Mouse (Mus musculus): Measurements from ENCODE around the gene Fxyd3. TPM values are rescaled to one million over a fixed set of nuclear protein-coding genes. Genes with fewer than 3 reads are reported as not detected.

Gene Fxyd3
- polyA plus RNA-seq, 1 experiment from 2014 or later, result 8.0 TPM

DNA sequence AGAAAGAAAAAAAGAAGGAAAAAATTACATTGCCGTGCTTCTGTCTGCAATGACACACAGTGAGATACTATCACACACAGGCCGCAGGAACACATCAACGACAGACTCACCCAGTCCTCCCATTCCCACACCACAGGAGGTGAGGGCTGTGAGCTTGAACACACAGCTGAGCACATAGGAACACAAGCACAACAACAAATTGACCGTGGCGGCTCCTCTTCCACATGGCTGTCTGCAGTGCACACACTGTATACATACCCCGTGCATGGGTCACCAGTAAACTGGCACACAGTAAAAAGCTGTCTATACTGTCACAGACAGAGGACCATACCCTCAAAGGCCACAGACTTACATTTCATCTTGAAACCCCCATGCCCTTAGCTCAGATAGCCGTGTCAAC is 20.1 kb downstream of the Fxyd3 start:
- ATAC-seq (replicated peaks; ENCODE audit: extremely low read depth, insufficient read depth, low FRiP score), result no peak
- H3K4me2 ChIP-seq (ENCODE audit: low read depth, low read length), result no peak overlapping the region
- 72% methylated on average over 7 of the region's 7 CpGs for WGBS
- H3K4me3 ChIP-seq (ENCODE audit: low read length), result no peak overlapping the region
- H3K9me3 ChIP-seq (replicated peaks; ENCODE audit: control insufficient read depth, low read length), result no peaks in the 10 kb centered on the region
- H3K27ac ChIP-seq (ENCODE audit: low read length), result peak overlapping the region; percentile 98
- H3K27me3 ChIP-seq (ENCODE audit: control insufficient read depth, insufficient read depth, low read length), result peaks cover 10% of the 10 kb centered on the region
- peaks cover 30% of the 10 kb centered on the region for H3K4me1 ChIP-seq (ENCODE audit: control insufficient read depth, insufficient read depth, low read length)
- no peaks in the 10 kb centered on the region for H3K36me3 ChIP-seq (ENCODE audit: control insufficient read depth, insufficient read depth)
- no peak overlapping the region for H3K9ac ChIP-seq (ENCODE audit: low read length)

DNA sequence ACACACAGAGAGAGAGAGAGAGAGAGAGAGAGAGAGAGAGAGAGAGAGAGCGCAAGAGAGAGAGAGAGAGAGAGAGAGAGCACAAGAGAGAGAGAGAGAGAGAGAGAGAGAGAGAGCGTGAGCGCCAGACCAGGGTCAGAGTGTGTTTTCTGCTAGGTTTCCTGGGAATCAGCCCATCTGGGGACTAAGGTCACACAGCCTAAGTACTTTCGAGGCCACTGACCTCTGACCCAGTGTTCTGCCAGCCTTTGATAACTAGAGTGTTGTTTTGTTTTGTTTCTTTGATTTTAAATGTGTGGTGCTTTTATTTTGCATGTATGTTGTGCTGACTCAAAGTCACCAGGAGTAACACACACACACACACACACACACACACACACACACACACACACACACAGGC is 20.6 kb downstream of the Fxyd3 start:
- Histone ChIP-seq H3K27ac (ENCODE audit: low read length) (peak overlapping the region; percentile 98), H3K9ac (ENCODE audit: low read length) (peak overlapping the region; percentile 6; the same call in 1 of the 2 replicates), H3K4me3 (ENCODE audit: low read length) (no peak overlapping the region), H3K27me3 (ENCODE audit: control insufficient read depth, insufficient read depth, low read length) (peaks cover 16% of the 10 kb centered on the region), H3K4me1 (ENCODE audit: control insufficient read depth, insufficient read depth, low read length) (peaks cover 36% of the 10 kb centered on the region), H3K4me2 (ENCODE audit: low read depth, low read length) (peak overlapping the region; percentile 3; the same call in 1 of the 2 replicates), H3K36me3 (ENCODE audit: control insufficient read depth, insufficient read depth) (no peaks in the 10 kb centered on the region), H3K9me3 (replicated peaks; ENCODE audit: control insufficient read depth, low read length) (no peaks in the 10 kb centered on the region)
- 10% methylated on average over 3 of the region's 4 CpGs for WGBS
- no peak for ATAC-seq (replicated peaks; ENCODE audit: extremely low read depth, insufficient read depth, low FRiP score)

DNA sequence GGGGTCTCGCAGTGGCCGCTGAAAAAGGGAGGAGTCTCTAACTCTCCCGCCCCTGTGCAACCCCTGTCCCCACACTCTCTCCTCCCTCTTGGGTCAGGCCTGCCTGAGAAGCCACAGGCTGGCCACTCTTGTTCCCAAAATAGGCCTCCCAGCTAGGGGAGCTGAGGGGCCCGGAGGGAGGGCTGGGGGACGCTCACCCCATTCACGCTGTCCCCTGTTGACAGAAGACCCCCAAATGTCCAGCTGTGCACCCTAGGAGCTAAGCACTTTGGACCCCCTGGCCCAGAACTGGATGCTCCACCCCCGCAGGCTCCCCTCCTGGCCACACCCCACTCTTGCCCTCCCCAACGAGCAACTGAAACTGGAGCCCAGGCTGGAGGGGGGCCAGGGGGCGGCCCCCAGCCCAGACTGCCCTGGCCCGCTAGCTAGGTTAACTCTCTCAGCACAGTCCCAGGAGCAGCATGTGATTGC is 21.1 kb downstream of the Fxyd3 start:
- H3K4me1 ChIP-seq (ENCODE audit: control insufficient read depth, insufficient read depth, low read length), result peaks cover 38% of the 10 kb centered on the region
- 6% methylated on average over 10 of the region's 10 CpGs for WGBS

DNA sequence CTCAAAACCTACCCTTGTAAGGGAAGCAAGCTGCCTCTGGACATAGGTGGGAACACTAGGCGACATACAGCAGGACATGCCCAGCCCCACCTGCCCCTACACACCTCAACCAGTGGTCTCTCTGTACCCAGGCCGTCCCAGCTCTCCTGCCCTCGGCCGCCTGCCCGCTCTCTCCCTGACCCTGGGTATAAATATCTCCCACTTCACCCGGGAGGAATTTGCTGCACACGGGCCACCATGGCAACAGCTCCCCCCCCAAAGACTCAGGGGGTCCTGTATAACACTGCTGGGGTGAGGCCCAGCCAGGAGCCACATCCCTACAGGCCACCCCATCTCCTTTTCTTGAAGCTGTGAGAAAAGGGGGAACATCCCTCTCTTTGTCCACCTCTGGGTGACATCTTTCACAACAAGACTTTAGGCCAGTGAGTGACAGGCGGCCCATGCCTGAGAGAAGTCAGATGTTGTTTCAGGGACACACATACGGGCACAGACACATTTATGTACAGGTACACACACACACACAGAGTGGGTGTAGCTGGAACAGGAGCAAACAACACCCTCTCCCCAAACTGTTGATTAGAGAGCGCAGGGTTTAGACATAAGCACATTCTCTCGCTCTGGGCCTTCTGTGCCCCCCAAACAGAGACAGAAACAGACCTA is 21.7 kb downstream of the Fxyd3 start:
- Histone ChIP-seq H3K4me3 (ENCODE audit: low read length) (peak overlapping the region; percentile 57), H3K36me3 (ENCODE audit: control insufficient read depth, insufficient read depth) (no peaks in the 10 kb centered on the region), H3K9me3 (replicated peaks; ENCODE audit: control insufficient read depth, low read length) (no peaks in the 10 kb centered on the region), H3K4me2 (ENCODE audit: low read depth, low read length) (peak overlapping the region; percentile 76), H3K9ac (ENCODE audit: low read length) (peak overlapping the region; percentile 84), H3K4me1 (ENCODE audit: control insufficient read depth, insufficient read depth, low read length) (peaks cover 43% of the 10 kb centered on the region), H3K27ac (ENCODE audit: low read length) (peak overlapping the region; percentile 98), H3K27me3 (ENCODE audit: control insufficient read depth, insufficient read depth, low read length) (peaks cover 21% of the 10 kb centered on the region)
- 26% methylated on average over 11 of the region's 11 CpGs for WGBS
- ATAC-seq (replicated peaks; ENCODE audit: extremely low read depth, insufficient read depth, low FRiP score), result peak; percentile 34

More for the DNA sequence above, 21.1 kb downstream of the Fxyd3 start:
- Histone ChIP-seq H3K9me3 (replicated peaks; ENCODE audit: control insufficient read depth, low read length) (no peaks in the 10 kb centered on the region), H3K36me3 (ENCODE audit: control insufficient read depth, insufficient read depth) (no peaks in the 10 kb centered on the region), H3K27me3 (ENCODE audit: control insufficient read depth, insufficient read depth, low read length) (peaks cover 20% of the 10 kb centered on the region), H3K4me2 (ENCODE audit: low read depth, low read length) (peak overlapping the region; percentile 76), H3K4me3 (ENCODE audit: low read length) (peak overlapping the region; percentile 57), H3K27ac (ENCODE audit: low read length) (peak overlapping the region; percentile 98), H3K9ac (ENCODE audit: low read length) (peak overlapping the region; percentile 84)
- peak; percentile 90 for ATAC-seq (replicated peaks; ENCODE audit: extremely low read depth, insufficient read depth, low FRiP score)

DNA sequence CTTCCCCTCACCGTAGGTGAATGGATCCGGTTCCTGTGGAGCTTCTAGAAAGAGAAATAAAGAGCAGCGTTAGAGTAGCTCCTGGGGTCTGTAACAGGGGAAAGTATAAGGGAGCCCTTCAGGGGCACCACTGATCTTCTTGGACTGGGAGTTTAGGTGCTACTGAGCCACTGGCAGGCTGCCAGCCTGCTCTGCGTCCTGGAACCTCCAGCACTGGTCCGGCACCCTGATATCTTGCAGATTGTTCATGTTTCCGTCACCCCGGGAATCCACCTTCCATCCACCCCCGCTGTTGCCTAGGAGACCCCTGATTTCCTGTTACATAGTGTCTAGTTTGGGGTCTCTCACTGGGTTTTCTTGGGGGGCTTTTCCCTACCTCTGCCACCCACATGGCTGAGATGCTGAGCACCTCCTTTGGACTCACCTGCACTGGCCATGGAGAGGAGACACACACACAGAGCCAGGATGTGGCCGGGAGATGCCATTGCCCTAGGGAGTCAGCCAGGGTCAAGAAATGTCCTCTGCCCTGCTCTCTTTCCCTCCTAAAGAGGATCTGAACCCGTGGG is 22.5 kb downstream of the Fxyd3 start:
- Histone ChIP-seq H3K36me3 (ENCODE audit: control insufficient read depth, insufficient read depth) (no peaks in the 10 kb centered on the region), H3K4me1 (ENCODE audit: control insufficient read depth, insufficient read depth, low read length) (peaks cover 44% of the 10 kb centered on the region), H3K4me3 (ENCODE audit: low read length) (peak overlapping the region; percentile 57), H3K9ac (ENCODE audit: low read length) (peak overlapping the region; percentile 84), H3K27me3 (ENCODE audit: control insufficient read depth, insufficient read depth, low read length) (peaks cover 26% of the 10 kb centered on the region), H3K27ac (ENCODE audit: low read length) (peak overlapping the region; percentile 98), H3K9me3 (replicated peaks; ENCODE audit: control insufficient read depth, low read length) (no peaks in the 10 kb centered on the region), H3K4me2 (ENCODE audit: low read depth, low read length) (peak overlapping the region; percentile 76)
- ATAC-seq (replicated peaks; ENCODE audit: extremely low read depth, insufficient read depth, low FRiP score), result no peak
- 18% methylated on average over 10 of the region's 10 CpGs for WGBS

DNA sequence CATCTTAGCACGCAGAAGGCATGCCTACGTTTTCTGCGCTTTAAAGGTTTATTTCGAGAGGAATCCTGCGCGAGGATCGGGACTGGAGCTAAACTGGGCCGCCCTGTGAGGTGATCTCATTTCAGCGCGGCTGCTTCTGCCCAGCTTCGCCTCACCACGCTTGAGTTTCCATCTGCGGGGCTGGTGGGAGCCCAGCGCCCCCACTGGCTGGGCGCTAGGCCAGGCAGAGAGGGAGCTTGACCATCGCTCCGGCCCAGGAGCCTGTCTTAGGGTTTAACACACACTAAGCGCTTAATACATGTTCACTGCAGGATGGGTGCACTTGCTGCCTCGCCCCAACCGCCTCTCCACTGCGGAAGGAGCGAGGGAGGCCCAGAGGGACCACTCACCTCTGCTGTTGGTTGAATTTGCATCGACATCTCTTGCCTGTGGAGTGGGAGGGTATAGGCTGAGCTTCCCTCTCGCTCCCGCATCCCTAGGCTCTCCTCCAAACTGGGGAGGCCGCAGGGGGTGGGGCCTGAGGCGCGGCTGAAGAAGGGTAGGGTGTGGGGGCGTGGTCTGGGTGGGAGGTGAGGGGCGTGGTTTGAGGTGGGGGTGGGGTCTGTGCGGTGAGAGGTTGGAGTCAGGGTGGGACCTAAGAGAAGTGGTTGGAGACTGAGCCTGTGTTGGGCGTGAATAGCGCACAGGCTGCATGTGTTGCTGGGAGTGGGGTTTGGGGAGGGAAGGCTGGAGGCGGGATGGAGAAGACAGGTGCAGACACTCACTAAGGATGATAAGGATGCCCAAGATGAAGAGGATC is 23.7 kb downstream of the Fxyd3 start:
- Histone ChIP-seq H3K36me3 (ENCODE audit: control insufficient read depth, insufficient read depth) (no peaks in the 10 kb centered on the region), H3K4me3 (ENCODE audit: low read length) (peak overlapping the region; percentile 57), H3K27ac (ENCODE audit: low read length) (peak overlapping the region; percentile 4; the same call in 1 of the 2 replicates), H3K4me2 (ENCODE audit: low read depth, low read length) (peak overlapping the region; percentile 76), H3K9me3 (replicated peaks; ENCODE audit: control insufficient read depth, low read length) (no peaks in the 10 kb centered on the region), H3K9ac (ENCODE audit: low read length) (peak overlapping the region; percentile 50), H3K27me3 (ENCODE audit: control insufficient read depth, insufficient read depth, low read length) (peaks cover 26% of the 10 kb centered on the region), H3K4me1 (ENCODE audit: control insufficient read depth, insufficient read depth, low read length) (peaks cover 42% of the 10 kb centered on the region)
- ATAC-seq (replicated peaks; ENCODE audit: extremely low read depth, insufficient read depth, low FRiP score), result peak; percentile 4; the same call in 1 of the 2 replicates
- WGBS, result 3% methylated on average over 34 of the region's 34 CpGs

DNA sequence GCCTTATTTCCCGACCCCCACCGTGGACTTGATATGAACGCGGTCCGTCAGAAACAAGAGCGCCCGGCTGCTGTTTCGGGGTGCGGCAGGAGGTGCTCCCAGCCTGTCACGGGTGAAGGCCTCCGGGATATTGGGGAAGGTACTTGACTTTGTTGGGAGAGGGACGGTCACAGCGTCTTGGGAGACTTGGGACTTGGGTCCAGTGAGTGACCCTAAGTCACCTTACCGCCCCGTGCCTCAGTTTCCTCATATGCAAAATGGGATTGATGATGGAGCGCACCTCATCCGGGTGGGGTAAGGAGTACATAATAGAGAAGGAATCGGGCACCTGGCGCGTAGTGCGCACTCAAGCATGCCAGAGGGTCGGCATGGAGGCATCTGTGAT is 24.3 kb downstream of the Fxyd3 start:
- H3K9ac ChIP-seq (ENCODE audit: low read length), result peak overlapping the region; percentile 50
- peak overlapping the region; percentile 76 for H3K4me2 ChIP-seq (ENCODE audit: low read depth, low read length)
- no peaks in the 10 kb centered on the region for H3K9me3 ChIP-seq (replicated peaks; ENCODE audit: control insufficient read depth, low read length)
- WGBS, result 12% methylated on average over 22 of the region's 22 CpGs
- no peaks in the 10 kb centered on the region for H3K36me3 ChIP-seq (ENCODE audit: control insufficient read depth, insufficient read depth)
- no peak overlapping the region; the same call in 1 of the 2 replicates for H3K27ac ChIP-seq (ENCODE audit: low read length)
- ATAC-seq (replicated peaks; ENCODE audit: extremely low read depth, insufficient read depth, low FRiP score), result no peak
- peaks cover 42% of the 10 kb centered on the region for H3K4me1 ChIP-seq (ENCODE audit: control insufficient read depth, insufficient read depth, low read length)
- peaks cover 26% of the 10 kb centered on the region for H3K27me3 ChIP-seq (ENCODE audit: control insufficient read depth, insufficient read depth, low read length)
- H3K4me3 ChIP-seq (ENCODE audit: low read length), result peak overlapping the region; percentile 57

DNA sequence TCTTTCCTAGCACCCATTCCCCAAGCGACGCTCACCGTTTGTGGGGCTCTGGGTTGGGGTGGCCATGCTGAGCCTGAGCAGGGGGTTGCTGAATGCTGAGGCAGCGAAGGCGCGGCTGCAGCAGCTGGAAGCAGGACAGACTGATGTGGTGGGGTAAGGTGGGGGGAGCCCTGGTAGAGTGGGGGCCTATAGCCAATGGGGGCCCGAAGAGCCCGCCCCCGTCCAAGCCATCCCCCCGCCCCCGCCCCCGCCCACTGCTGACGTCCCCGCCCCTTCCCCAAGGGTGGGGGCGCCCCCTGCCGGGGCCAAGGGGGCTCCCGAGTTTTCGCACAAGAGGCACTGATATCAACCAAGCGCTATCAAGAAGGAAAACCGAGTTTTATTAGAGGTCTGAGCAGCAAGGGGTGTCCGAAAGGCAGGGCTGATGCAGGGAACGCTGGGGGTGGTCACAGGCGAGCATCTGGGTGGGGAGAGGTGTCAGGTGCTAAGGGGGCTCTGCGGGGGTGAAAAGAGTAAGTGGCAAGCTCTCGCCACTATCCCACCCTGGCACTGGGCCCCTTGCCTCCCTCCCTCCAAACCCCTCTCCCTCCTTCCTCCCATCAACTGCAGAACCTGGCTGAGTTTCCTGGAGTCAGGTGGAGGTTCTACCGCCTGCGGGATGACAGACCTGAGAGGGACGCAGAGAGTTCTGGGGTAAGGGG is 25.0 kb downstream of the Fxyd3 start, which contains the start of gene Fxyd7:
TSS of gene Fxyd7 (minus strand) at position 147 of the 701 bp plus-strand sequence.
- no peaks in the 10 kb centered on the region for H3K36me3 ChIP-seq (ENCODE audit: control insufficient read depth, insufficient read depth)
- peak within 1 kb of the TSS; percentile 50 for H3K9ac ChIP-seq (ENCODE audit: low read length)
- peak within 1 kb of the TSS; percentile 76 for H3K4me2 ChIP-seq (ENCODE audit: low read depth, low read length)
- H3K9me3 ChIP-seq (replicated peaks; ENCODE audit: control insufficient read depth, low read length), result no peaks in the 10 kb centered on the region
- 13% methylated on average over 27 of the region's 28 CpGs for WGBS
- no peak for ATAC-seq (replicated peaks; ENCODE audit: extremely low read depth, insufficient read depth, low FRiP score)
- peak within 1 kb of the TSS; percentile 57 for H3K4me3 ChIP-seq (ENCODE audit: low read length)
- peaks cover 26% of the 10 kb centered on the region for H3K27me3 ChIP-seq (ENCODE audit: control insufficient read depth, insufficient read depth, low read length)
- no peak within 1 kb of the TSS for H3K27ac ChIP-seq (ENCODE audit: low read length)
- peaks cover 42% of the 10 kb centered on the region for H3K4me1 ChIP-seq (ENCODE audit: control insufficient read depth, insufficient read depth, low read length)
